ENCODE assay signal across 12 mouse cellular contexts in the genomic region with DNA sequence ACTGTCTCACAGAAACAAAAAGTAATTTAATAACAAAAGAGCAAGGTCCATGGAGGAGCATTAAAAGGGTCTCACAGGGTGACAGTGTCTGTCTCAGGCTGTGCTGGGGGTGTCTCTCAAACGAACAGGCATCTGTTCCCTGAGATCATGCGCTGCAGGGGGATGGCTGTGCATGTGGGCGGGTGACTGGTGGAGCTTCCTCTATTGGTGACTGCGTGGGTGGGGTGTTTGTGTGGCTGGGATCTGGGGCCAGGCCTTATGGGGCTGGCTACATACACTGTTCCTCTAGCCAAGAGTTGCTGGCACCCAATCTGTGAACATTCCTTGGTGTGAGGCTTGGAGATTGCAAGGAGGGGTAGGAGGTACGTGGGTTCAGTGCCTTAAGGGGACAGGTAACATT. TPM values are rescaled to one million over a fixed set of nuclear protein-coding genes. Genes with fewer than 3 reads are reported as not detected.
DNase-seq lines count a peak whose midpoint lies in the region; ATAC-seq and TF ChIP-seq lines count a peak whose summit lies in the region.
"Had no signal": no experiment of that assay in that cellular context is flagged by ENCODE, and none has a peak within 500 bp of the region (broad histone marks: within the 10 kb centered on the region; RNA-seq: fewer than 3 reads in every experiment).

No protein-coding gene starts in this region.

- ATAC-seq in forebrain, embryonic 15.5 days (replicated peaks): peak; percentile 43
- no peak for ATAC-seq in forebrain, embryonic 12.5 days (ENCODE audit: low FRiP score)

- 0 out of 2 replicates have a peak, but pooled peaks cover 5% of the 10 kb centered on the region for H3K36me3 ChIP-seq in forebrain, embryonic 15.5 days
- peaks cover 10% of the 10 kb centered on the region for H3K36me3 ChIP-seq in forebrain, embryonic 12.5 days (replicated peaks)
- H3K36me3 ChIP-seq: liver, embryonic 15.5 days had no signal

- no peak for TF ChIP-seq CTCF in layer of hippocampus, adult 2 months (conservative IDR thresholded peaks at IDR 0.05)

- DNase-seq in cerebellum, adult 9-11 months: peak; percentile 98
- DNase-seq in layer of hippocampus, adult 2 months (ENCODE audit: low spot score in 2 of 2): peak; percentile 82 to 92
- DNase-seq in right cerebral cortex, adult 2 months (ENCODE audit: low spot score in 2 of 2): peak; percentile 89 to 91
- no peak for DNase-seq in kidney, postnatal 10 days
- no peak for DNase-seq in kidney, adult 8-10 months
- DNase-seq in heart, postnatal 10 days: no peak

- intact Hi-C loops in heart, postnatal 10 days (cut with DNase I): no loop called here

- no peaks in the 10 kb centered on the region for H3K9me3 ChIP-seq in forebrain, embryonic 15.5 days
- no peaks in the 10 kb centered on the region for H3K9me3 ChIP-seq in forebrain, embryonic 12.5 days
- H3K9me3 ChIP-seq: liver, embryonic 15.5 days; midbrain, embryonic 12.5 days; neural tube, embryonic 15.5 days had no signal

- H3K27ac ChIP-seq in forebrain, embryonic 15.5 days (replicated peaks): peak overlapping the region; percentile 75
- no peak overlapping the region for H3K27ac ChIP-seq in forebrain, embryonic 12.5 days
- peak overlapping the region; percentile 90 for H3K27ac ChIP-seq in layer of hippocampus, adult 2 months
- H3K27ac ChIP-seq: kidney, postnatal 0 days; liver, embryonic 15.5 days; midbrain, embryonic 12.5 days; neural tube, embryonic 15.5 days had no signal

- WGBS in forebrain, embryonic 15.5 days: 45% methylated on average over 5 of the region's 5 CpGs
- 69% methylated on average over 5 of the region's 5 CpGs for WGBS in forebrain, embryonic 12.5 days

- H3K4me2 ChIP-seq in forebrain, embryonic 15.5 days (replicated peaks): no peak overlapping the region
- no peak overlapping the region for H3K4me2 ChIP-seq in forebrain, embryonic 12.5 days
- H3K4me2 ChIP-seq: liver, embryonic 15.5 days; midbrain, embryonic 12.5 days; neural tube, embryonic 15.5 days had no signal

- no peaks in the 10 kb centered on the region for H3K27me3 ChIP-seq in forebrain, embryonic 15.5 days
- no peaks in the 10 kb centered on the region; the same call in 1 of the 2 replicates for H3K27me3 ChIP-seq in forebrain, embryonic 12.5 days
- H3K27me3 ChIP-seq: neural tube, embryonic 15.5 days had no signal

- H3K4me1 ChIP-seq in forebrain, embryonic 15.5 days: peaks cover 38% of the 10 kb centered on the region
- peaks cover 21% of the 10 kb centered on the region for H3K4me1 ChIP-seq in forebrain, embryonic 12.5 days
- H3K4me1 ChIP-seq: liver, embryonic 15.5 days had no signal

- no peak overlapping the region for H3K9ac ChIP-seq in forebrain, embryonic 15.5 days (replicated peaks)
- H3K9ac ChIP-seq in forebrain, embryonic 12.5 days: no peak overlapping the region
- H3K9ac ChIP-seq: liver, embryonic 15.5 days; midbrain, embryonic 12.5 days; neural tube, embryonic 15.5 days had no signal

- H3K4me3 ChIP-seq in forebrain, embryonic 15.5 days: no peak overlapping the region
- no peak overlapping the region for H3K4me3 ChIP-seq in forebrain, embryonic 12.5 days (replicated peaks)
- H3K4me3 ChIP-seq in layer of hippocampus, adult 2 months: no peak overlapping the region
- H3K4me3 ChIP-seq: liver, embryonic 15.5 days; midbrain, embryonic 12.5 days; neural tube, embryonic 15.5 days had no signal

RNA-seq across cellular contexts. Expression of a gene that starts 19.6 kb away (rescaled TPM):
- 0.96 and 1.1 TPM in 2 replicates for polyA plus RNA-seq in forebrain, embryonic 15.5 days (2015; fragmentation: Nextera tagmentation; extraction: Ambion mirVana)
- polyA plus RNA-seq in forebrain, embryonic 12.5 days (2016; fragmentation: Nextera tagmentation; extraction: Ambion mirVana): 0.49 and 0.66 TPM in 2 replicates
- total RNA-seq in layer of hippocampus, adult 2 months (2021): 100 to 1,000 TPM; 305 to 320 TPM
- total RNA-seq in heart, postnatal 10 days (2021): 1 to 10 TPM; 1.3 to 1.4 TPM
- polyA plus RNA-seq: liver, embryonic 15.5 days had no signal

RNA-seq across cellular contexts. Expression of a gene that starts 25.6 kb away (rescaled TPM):
- polyA plus RNA-seq in forebrain, embryonic 15.5 days (2015; fragmentation: Nextera tagmentation; extraction: Ambion mirVana): 110 and 116 TPM in 2 replicates
- polyA plus RNA-seq in forebrain, embryonic 12.5 days (2016; fragmentation: Nextera tagmentation; extraction: Ambion mirVana): 91.2 and 94.9 TPM in 2 replicates
- total RNA-seq in layer of hippocampus, adult 2 months (2021): 10 to 100 TPM; 37.3 to 38.6 TPM
- total RNA-seq in heart, postnatal 10 days (2021): 1 to 10 TPM; 6.1 to 6.5 TPM

RNA-seq across cellular contexts. Expression of a gene that starts 29.5 kb away (rescaled TPM):
- polyA plus RNA-seq in forebrain, embryonic 15.5 days (2015; fragmentation: Nextera tagmentation; extraction: Ambion mirVana): 43.0 and 43.7 TPM in 2 replicates
- 24.6 and 29.4 TPM in 2 replicates for polyA plus RNA-seq in forebrain, embryonic 12.5 days (2016; fragmentation: Nextera tagmentation; extraction: Ambion mirVana)
- total RNA-seq in layer of hippocampus, adult 2 months (2021): 10 to 100 TPM; 39.4 to 47.0 TPM
- 10 to 100 TPM; 24.1 to 27.7 TPM for total RNA-seq in heart, postnatal 10 days (2021)

RNA-seq across cellular contexts. Expression of a gene that starts 51.0 kb away (rescaled TPM):
- polyA plus RNA-seq in forebrain, embryonic 15.5 days (2015; fragmentation: Nextera tagmentation; extraction: Ambion mirVana): 186 and 200 TPM in 2 replicates
- polyA plus RNA-seq in forebrain, embryonic 12.5 days (2016; fragmentation: Nextera tagmentation; extraction: Ambion mirVana): 150 and 156 TPM in 2 replicates
- total RNA-seq in layer of hippocampus, adult 2 months (2021): 100 to 1,000 TPM; 309 to 325 TPM
- total RNA-seq in heart, postnatal 10 days (2021): 100 to 1,000 TPM in 1 of 2 experiments, 10 to 100 TPM in 1; 93.2 to 100 TPM

Comparison
In these comparisons a context has a peak if more than half of its experiments do, and no peak if none do; other contexts are left out.
1. DNase-seq: peak in cerebellum, adult 9-11 months (single experiment), layer of hippocampus, adult 2 months (2 of 2) and right cerebral cortex, adult 2 months (2 of 2); none in kidney, postnatal 10 days (single experiment), kidney, adult 8-10 months (0 of 2) and heart, postnatal 10 days (0 of 2).
2. RNA of a gene that starts 19.6 kb away (total RNA-seq): 305 to 320 TPM in layer of hippocampus, adult 2 months; 1.3 to 1.4 TPM in heart, postnatal 10 days; every median in the first group is over 100 times any median in the second.
3. RNA of a gene that starts 25.6 kb away (total RNA-seq): 37.3 to 38.6 TPM in layer of hippocampus, adult 2 months; 6.1 to 6.5 TPM in heart, postnatal 10 days; every median in the first group is over 4 times any median in the second.